Mouse (Mus musculus): ENCODE measurements around the gene Elovl5. TPM values are rescaled to one million over a fixed set of nuclear protein-coding genes. Genes with fewer than 3 reads are reported as not detected.

The Elovl5 gene
- polyA plus RNA-seq, 1 experiment from 2014 or later: 67.0 TPM

GRCm38 (mm10) chr9:78010707-78011106, 93.5 kb downstream of the Elovl5 start:
- H3K4me3 ChIP-seq: no peak overlapping the region
- H3K4me1 ChIP-seq: no peaks in the 10 kb centered on the region
- H3K36me3 ChIP-seq: no peaks in the 10 kb centered on the region
- no peak overlapping the region for H3K27ac ChIP-seq (replicated peaks)
- H3K27me3 ChIP-seq: no peaks in the 10 kb centered on the region
- no peak overlapping the region for H3K4me2 ChIP-seq (replicated peaks)
- 90% methylated on average over 10 of the region's 10 CpGs for WGBS
- H3K9me3 ChIP-seq: no peaks in the 10 kb centered on the region
- H3K9ac ChIP-seq (replicated peaks): no peak overlapping the region
- ATAC-seq (ENCODE audit: low FRiP score, low read depth): no peak

GRCm38 (mm10) chr9:78012066-78012465, 94.9 kb downstream of the Elovl5 start:
- Histone ChIP-seq H3K4me2 (replicated peaks) (no peak overlapping the region), H3K4me1 (no peaks in the 10 kb centered on the region), H3K4me3 (no peak overlapping the region), H3K36me3 (no peaks in the 10 kb centered on the region), H3K27ac (replicated peaks) (no peak overlapping the region), H3K27me3 (no peaks in the 10 kb centered on the region), H3K9ac (replicated peaks) (no peak overlapping the region), H3K9me3 (no peaks in the 10 kb centered on the region)
- ATAC-seq (ENCODE audit: low FRiP score, low read depth): no peak
- 88% methylated on average over 4 of the region's 4 CpGs for WGBS

- 86% methylated on average over 5 of the region's 5 CpGs for WGBS
- Histone ChIP-seq H3K4me3 (no peak overlapping the region), H3K9ac (replicated peaks) (no peak overlapping the region), H3K36me3 (no peaks in the 10 kb centered on the region), H3K27ac (replicated peaks) (no peak overlapping the region), H3K27me3 (no peaks in the 10 kb centered on the region), H3K9me3 (no peaks in the 10 kb centered on the region), H3K4me1 (no peaks in the 10 kb centered on the region), H3K4me2 (replicated peaks) (no peak overlapping the region)
- ATAC-seq (ENCODE audit: low FRiP score, low read depth): no peak
Observed at GRCm38 (mm10) chr9:78012681-78013080, 95.5 kb downstream of the Elovl5 start.

- 35% methylated on average over 1 of the region's 1 CpGs for WGBS
- H3K4me1 ChIP-seq: no peaks in the 10 kb centered on the region
- H3K27me3 ChIP-seq: 0 out of 2 replicates have a peak, but pooled peaks cover 6% of the 10 kb centered on the region
- ATAC-seq (ENCODE audit: low FRiP score, low read depth): no peak
- no peak overlapping the region for H3K4me3 ChIP-seq
- H3K27ac ChIP-seq (replicated peaks): no peak overlapping the region
- no peak overlapping the region for H3K4me2 ChIP-seq (replicated peaks)
- H3K9ac ChIP-seq (replicated peaks): no peak overlapping the region
- no peaks in the 10 kb centered on the region for H3K36me3 ChIP-seq
- H3K9me3 ChIP-seq: no peaks in the 10 kb centered on the region
Observed at GRCm38 (mm10) chr9:78013813-78014212, 96.6 kb downstream of the Elovl5 start.

- Histone ChIP-seq H3K4me2 (replicated peaks) (no peak overlapping the region), H3K36me3 (no peaks in the 10 kb centered on the region), H3K27ac (replicated peaks) (no peak overlapping the region), H3K9me3 (no peaks in the 10 kb centered on the region), H3K4me3 (no peak overlapping the region), H3K9ac (replicated peaks) (no peak overlapping the region), H3K27me3 (0 out of 2 replicates have a peak, but pooled peaks cover 6% of the 10 kb centered on the region), H3K4me1 (peaks cover 3% of the 10 kb centered on the region; the same call in 1 of the 2 replicates)
- ATAC-seq (ENCODE audit: low FRiP score, low read depth): no peak
- 88% methylated on average over 7 of the region's 7 CpGs for WGBS
Observed at GRCm38 (mm10) chr9:78015816-78016215, 98.7 kb downstream of the Elovl5 start.

GRCm38 (mm10) chr9:78016288-78016687, 99.1 kb downstream of the Elovl5 start:
- Histone ChIP-seq H3K36me3 (no peaks in the 10 kb centered on the region), H3K4me3 (no peak overlapping the region), H3K4me1 (peaks cover 7% of the 10 kb centered on the region), H3K27ac (replicated peaks) (no peak overlapping the region), H3K9ac (replicated peaks) (no peak overlapping the region), H3K27me3 (0 out of 2 replicates have a peak, but pooled peaks cover 6% of the 10 kb centered on the region), H3K9me3 (no peaks in the 10 kb centered on the region), H3K4me2 (replicated peaks) (peak overlapping the region; percentile 29)
- WGBS: 68% methylated on average over 15 of the region's 15 CpGs
- no peak for ATAC-seq (ENCODE audit: low FRiP score, low read depth)

- ATAC-seq (ENCODE audit: low FRiP score, low read depth): peak; percentile 59
- Histone ChIP-seq H3K9me3 (no peaks in the 10 kb centered on the region), H3K4me2 (replicated peaks) (no peak overlapping the region), H3K4me1 (peaks cover 9% of the 10 kb centered on the region), H3K4me3 (no peak overlapping the region), H3K27ac (replicated peaks) (peak overlapping the region; percentile 20; the same call in 1 of the 2 replicates), H3K36me3 (no peaks in the 10 kb centered on the region), H3K27me3 (peaks cover 21% of the 10 kb centered on the region; the same call in 1 of the 2 replicates), H3K9ac (replicated peaks) (no peak overlapping the region)
- 5% methylated on average over 9 of the region's 9 CpGs for WGBS
Observed at GRCm38 (mm10) chr9:78021256-78021655, 104.1 kb downstream of the Elovl5 start.

- WGBS: 79% methylated on average over 8 of the region's 8 CpGs
Observed at GRCm38 (mm10) chr9:78022187-78022945, 105.2 kb downstream of the Elovl5 start.

GRCm38 (mm10) chr9:78024823-78025222, 107.7 kb downstream of the Elovl5 start:
- H3K9ac ChIP-seq (replicated peaks): no peak overlapping the region
- H3K4me2 ChIP-seq (replicated peaks): no peak overlapping the region
- ATAC-seq (ENCODE audit: low FRiP score, low read depth): peak; percentile 67
- peaks cover 9% of the 10 kb centered on the region for H3K4me1 ChIP-seq
- WGBS: 24% methylated on average over 3 of the region's 3 CpGs
- H3K27me3 ChIP-seq: peaks cover 15% of the 10 kb centered on the region; the same call in 1 of the 2 replicates
- no peak overlapping the region for H3K27ac ChIP-seq (replicated peaks)
- no peak overlapping the region for H3K4me3 ChIP-seq
- H3K36me3 ChIP-seq: no peaks in the 10 kb centered on the region
- no peaks in the 10 kb centered on the region for H3K9me3 ChIP-seq

More at GRCm38 (mm10) chr9:78022187-78022945, 105.2 kb downstream of the Elovl5 start:
- Histone ChIP-seq H3K27ac (replicated peaks) (no peak overlapping the region), H3K9ac (replicated peaks) (no peak overlapping the region), H3K9me3 (no peaks in the 10 kb centered on the region), H3K4me2 (replicated peaks) (no peak overlapping the region), H3K36me3 (no peaks in the 10 kb centered on the region), H3K4me1 (peaks cover 9% of the 10 kb centered on the region), H3K4me3 (no peak overlapping the region), H3K27me3 (peaks cover 21% of the 10 kb centered on the region; the same call in 1 of the 2 replicates)
- no peak for ATAC-seq (ENCODE audit: low FRiP score, low read depth)

GRCm38 (mm10) chr9:78027099-78027498, 109.9 kb downstream of the Elovl5 start:
- WGBS: 76% methylated on average over 3 of the region's 3 CpGs
- H3K27me3 ChIP-seq: peaks cover 10% of the 10 kb centered on the region; the same call in 1 of the 2 replicates
- no peak overlapping the region for H3K9ac ChIP-seq (replicated peaks)
- H3K4me2 ChIP-seq (replicated peaks): no peak overlapping the region
- no peak overlapping the region for H3K27ac ChIP-seq (replicated peaks)
- H3K9me3 ChIP-seq: no peaks in the 10 kb centered on the region
- H3K4me3 ChIP-seq: no peak overlapping the region
- H3K36me3 ChIP-seq: no peaks in the 10 kb centered on the region
- no peaks in the 10 kb centered on the region for H3K4me1 ChIP-seq
- ATAC-seq (ENCODE audit: low FRiP score, low read depth): no peak

- no peaks in the 10 kb centered on the region for H3K9me3 ChIP-seq
- no peak overlapping the region for H3K9ac ChIP-seq (replicated peaks)
- no peaks in the 10 kb centered on the region for H3K36me3 ChIP-seq
- WGBS: 90% methylated on average over 10 of the region's 10 CpGs
- no peak overlapping the region for H3K4me2 ChIP-seq (replicated peaks)
- ATAC-seq (ENCODE audit: low FRiP score, low read depth): no peak
- H3K27me3 ChIP-seq: no peaks in the 10 kb centered on the region
- H3K4me1 ChIP-seq: no peaks in the 10 kb centered on the region
- no peak overlapping the region for H3K27ac ChIP-seq (replicated peaks)
- no peak overlapping the region for H3K4me3 ChIP-seq
Observed at GRCm38 (mm10) chr9:78030835-78031456, 113.8 kb downstream of the Elovl5 start.

GRCm38 (mm10) chr9:78032930-78033329, 115.8 kb downstream of the Elovl5 start:
- no peak for ATAC-seq (ENCODE audit: low FRiP score, low read depth)
- Histone ChIP-seq H3K4me1 (no peaks in the 10 kb centered on the region), H3K9ac (replicated peaks) (no peak overlapping the region), H3K27me3 (no peaks in the 10 kb centered on the region), H3K4me2 (replicated peaks) (no peak overlapping the region), H3K27ac (replicated peaks) (no peak overlapping the region), H3K4me3 (no peak overlapping the region), H3K36me3 (no peaks in the 10 kb centered on the region), H3K9me3 (no peaks in the 10 kb centered on the region)
- 92% methylated on average over 4 of the region's 4 CpGs for whole genome bisulfite sequencing

Data from midbrain, embryonic 12.5 days (tissue).